Mouse (Mus musculus) embryonic stem cell, embryonic (primary cell): ENCODE data around the gene Ntng1.

ENCODE experiments used
- CTCF ChIA-PET, 4 experiments: fragments of 300-600 bp in 2 of 4; fragments of 350-600 bp in 2 of 4; sonication (Branson Sonifier 250); formaldehyde crosslinking; loops; one replicate each; lab custom pipeline; 2022; ENCODE audit warnings: inconsistent platforms in 2 of 4; lab: Charles Lee
- POLR2A ChIA-PET, 4 experiments: fragments of 300-600 bp in 2 of 4; fragments of 350-600 bp in 2 of 4; sonication (Branson Sonifier 250); formaldehyde crosslinking; loops; one replicate each; lab custom pipeline; 2022; ENCODE audit warnings: antibody characterized with exemption in 4 of 4, inconsistent platforms in 1 of 4; lab: Charles Lee

Gene Ntng1

GRCm38 (mm10) chr3:110087189-110087588, 56.6 kb downstream of the Ntng1 start:
- POLR2A ChIA-PET: no interaction called here
- CTCF ChIA-PET: no interaction called here

GRCm38 (mm10) chr3:110085336-110085735, 58.5 kb downstream of the Ntng1 start:
- CTCF ChIA-PET: no interaction called here
- POLR2A ChIA-PET: no interaction called here

- CTCF ChIA-PET: no interaction called here
- POLR2A ChIA-PET: no interaction called here
These were observed 79.0 kb downstream of the Ntng1 start for GRCm38 (mm10) chr3:110064709-110065256.

GRCm38 (mm10) chr3:110055915-110056314, 87.9 kb downstream of the Ntng1 start:
- ChIA-PET CTCF (interaction anchor here in 1 of 4 experiments (0.6 kb wide), 1 partner anchor 10 kb away, joined by 3 read pairs; no protein-coding TSS in a partner anchor), POLR2A (no interaction called here)

- POLR2A ChIA-PET: no interaction called here
- CTCF ChIA-PET: interaction anchor here in 1 of 4 experiments (0.6 kb wide), 1 partner anchor 10 kb away, joined by 3 read pairs; no protein-coding TSS in a partner anchor
These were observed 88.4 kb downstream of the Ntng1 start for GRCm38 (mm10) chr3:110055433-110055832.

GRCm38 (mm10) chr3:110054125-110054524, 89.7 kb downstream of the Ntng1 start:
- CTCF ChIA-PET: no interaction called here
- POLR2A ChIA-PET: no interaction called here

GRCm38 (mm10) chr3:110048152-110048551, 95.7 kb downstream of the Ntng1 start:
- POLR2A ChIA-PET: no interaction called here
- CTCF ChIA-PET: no interaction called here

- ChIA-PET CTCF (no interaction called here), POLR2A (interaction anchor here in 1 of 4 experiments (0.7 kb wide), 1 partner anchor 130 kb away, joined by 6 read pairs; no protein-coding TSS in a partner anchor)
These were observed 97.1 kb downstream of the Ntng1 start for GRCm38 (mm10) chr3:110046750-110047149.

GRCm38 (mm10) chr3:110044209-110044608, 99.6 kb downstream of the Ntng1 start:
- POLR2A ChIA-PET: no interaction called here
- CTCF ChIA-PET: no interaction called here

- ChIA-PET POLR2A (no interaction called here), CTCF (no interaction called here)
These were observed 100.1 kb downstream of the Ntng1 start for GRCm38 (mm10) chr3:110043641-110044187.

GRCm38 (mm10) chr3:110022783-110023599, 120.8 kb downstream of the Ntng1 start:
- ChIA-PET POLR2A (interaction anchor here in 1 of 4 experiments (1.0 kb wide), 1 partner anchor 14 kb away, joined by 3 read pairs; no protein-coding TSS in a partner anchor), CTCF (no interaction called here)

- POLR2A ChIA-PET: interaction anchor here in 1 of 4 experiments (0.6 kb wide), 1 partner anchor 1029 kb away, joined by 4 read pairs; no protein-coding TSS in a partner anchor
- CTCF ChIA-PET: no interaction called here
These were observed 132.8 kb downstream of the Ntng1 start for GRCm38 (mm10) chr3:110010870-110011626.

- POLR2A ChIA-PET: no interaction called here
These were observed 133.4 kb downstream of the Ntng1 start for GRCm38 (mm10) chr3:110010441-110010840.

GRCm38 (mm10) chr3:110000349-110000748, 143.5 kb downstream of the Ntng1 start:
- ChIA-PET CTCF (no interaction called here), POLR2A (no interaction called here)

More at GRCm38 (mm10) chr3:110010441-110010840, 133.4 kb downstream of the Ntng1 start:
- CTCF ChIA-PET: no interaction called here

- POLR2A ChIA-PET: interaction anchor here in 1 of 4 experiments (0.7 kb wide), 1 partner anchor 527 kb away, joined by 3 read pairs; no protein-coding TSS in a partner anchor
- CTCF ChIA-PET: no interaction called here
These were observed 148.2 kb downstream of the Ntng1 start for GRCm38 (mm10) chr3:109995663-109996024.

- POLR2A ChIA-PET: interaction anchor here in 1 of 4 experiments (0.7 kb wide), 1 partner anchor 527 kb away, joined by 3 read pairs; no protein-coding TSS in a partner anchor
- CTCF ChIA-PET: no interaction called here
These were observed 148.7 kb downstream of the Ntng1 start for GRCm38 (mm10) chr3:109994978-109995662.

- CTCF ChIA-PET: no interaction called here
- POLR2A ChIA-PET: no interaction called here
These were observed 159.7 kb downstream of the Ntng1 start for GRCm38 (mm10) chr3:109984086-109984485.

- POLR2A ChIA-PET: no interaction called here
These were observed 166.2 kb downstream of the Ntng1 start for GRCm38 (mm10) chr3:109977614-109978013.

GRCm38 (mm10) chr3:109975106-109975505, 168.7 kb downstream of the Ntng1 start:
- CTCF ChIA-PET: no interaction called here
- POLR2A ChIA-PET: no interaction called here

More at GRCm38 (mm10) chr3:109977614-109978013, 166.2 kb downstream of the Ntng1 start:
- CTCF ChIA-PET: no interaction called here
